8 mouse cellular contexts compared by ENCODE assay signal in genomic region chr8:104339983-104340232, GRCm38 (mm10). TPM values are rescaled to one million over a fixed set of nuclear protein-coding genes. Genes with fewer than 3 reads are reported as not detected.
DNase-seq lines count a peak whose midpoint lies in the region; ATAC-seq and TF ChIP-seq lines count a peak whose summit lies in the region.

No protein-coding gene starts in this region.

- peak; percentile 17 for DNase-seq in lung, adult 2 months
- DNase-seq in lung, postnatal 4 days = no peak
- no peak for DNase-seq in embryonic facial prominence, embryonic 14.5 days (ENCODE audit: low spot score)
- DNase-seq in intestine, embryonic 14.5 days (ENCODE audit: low spot score) = no peak
- DNase-seq in adrenal gland, adult (ENCODE audit: inconsistent age in 2 of 2, low spot score in 1 of 2) = no peak
- no peak for DNase-seq in layer of hippocampus, adult 11-12 months (ENCODE audit: low spot score)
- DNase-seq in right cerebral cortex, adult 2 months (ENCODE audit: low spot score in 2 of 2) = no peak

- H3K4me3 ChIP-seq in lung, adult 2 months (replicated peaks; ENCODE audit: extremely low read depth, low read depth, low read length) = peak overlapping the region; percentile 64
- peak overlapping the region; percentile 65 for H3K4me3 ChIP-seq in embryonic facial prominence, embryonic 14.5 days (ENCODE audit: low read depth, low read length)
- peak overlapping the region; percentile 73 for H3K4me3 ChIP-seq in intestine, embryonic 14.5 days (ENCODE audit: low read depth, low read length)
- peak overlapping the region; percentile 68 for H3K4me3 ChIP-seq in myocyte

- TF ChIP-seq CTCF in lung, adult 2 months (IDR thresholded peaks at IDR 0.05; ENCODE audit: insufficient read depth, low read length) = no peak

- H3K4me2 ChIP-seq in embryonic facial prominence, embryonic 14.5 days (ENCODE audit: low read depth, low read length) = peak overlapping the region; percentile 84
- H3K4me2 ChIP-seq in intestine, embryonic 14.5 days (ENCODE audit: low read length) = peak overlapping the region; percentile 66
- peak overlapping the region; percentile 89 for H3K4me2 ChIP-seq in myocyte (ENCODE audit: low read depth)

- H3ac ChIP-seq in myocyte (ENCODE audit: control insufficient read depth, insufficient read length) = peak overlapping the region; percentile 28

- H3K4me1 ChIP-seq in lung, adult 2 months (ENCODE audit: control insufficient read depth, insufficient read depth, low read length) = no peaks in the 10 kb centered on the region; the same call in none of the 2 replicates
- H3K4me1 ChIP-seq in embryonic facial prominence, embryonic 14.5 days (ENCODE audit: control insufficient read depth, insufficient read depth, low read length) = peaks cover 11% of the 10 kb centered on the region; the same call in 1 of the 2 replicates
- H3K4me1 ChIP-seq in intestine, embryonic 14.5 days (replicated peaks; ENCODE audit: control insufficient read depth, insufficient read depth, low read length) = peaks cover 19% of the 10 kb centered on the region

- WGBS in lung, adult 2 months = 1% methylated on average over 6 of the region's 6 CpGs
- WGBS in embryonic facial prominence, embryonic 14.5 days = 5% methylated on average over 6 of the region's 6 CpGs
- 0% methylated on average over 6 of the region's 6 CpGs for WGBS in intestine, embryonic 14.5 days

- 0 out of 2 replicates have a peak, but pooled peaks cover 8% of the 10 kb centered on the region for H3K36me3 ChIP-seq in embryonic facial prominence, embryonic 14.5 days (ENCODE audit: control insufficient read depth, insufficient read depth, low read length)
- peaks cover 19% of the 10 kb centered on the region for H3K36me3 ChIP-seq in intestine, embryonic 14.5 days (ENCODE audit: control insufficient read depth, insufficient read depth, low read length)
- no peaks in the 10 kb centered on the region for H3K36me3 ChIP-seq in myocyte (ENCODE audit: control insufficient read depth, insufficient read depth)

- peak overlapping the region; percentile 93 for H3K9ac ChIP-seq in embryonic facial prominence, embryonic 14.5 days (ENCODE audit: low read depth, low read length)
- peak overlapping the region; percentile 92 for H3K9ac ChIP-seq in intestine, embryonic 14.5 days (ENCODE audit: low read length)

- no peaks in the 10 kb centered on the region for H3K27me3 ChIP-seq in embryonic facial prominence, embryonic 14.5 days (replicated peaks; ENCODE audit: control insufficient read depth, insufficient read depth, low read length)
- no peaks in the 10 kb centered on the region for H3K27me3 ChIP-seq in intestine, embryonic 14.5 days (replicated peaks; ENCODE audit: control insufficient read depth, insufficient read depth, low read length)
- no peaks in the 10 kb centered on the region for H3K27me3 ChIP-seq in myocyte (ENCODE audit: control insufficient read depth, insufficient read depth, insufficient read length)

- ATAC-seq in embryonic facial prominence, embryonic 14.5 days (ENCODE audit: low read depth) = no peak; the same call in 1 of the 2 replicates
- no peak for ATAC-seq in intestine, embryonic 14.5 days (replicated peaks; ENCODE audit: low FRiP score, low TSS enrichment, low read depth)

- no peak for TF ChIP-seq POLR2A in lung, adult 2 months (IDR thresholded peaks at IDR 0.05; ENCODE audit: borderline replicate concordance, extremely low read depth, low read depth, low read length)
- TF ChIP-seq POLR2A in myocyte (IDR thresholded peaks at IDR 0.05; ENCODE audit: insufficient read length, low read depth) = no peak

- H3K9me3 ChIP-seq in embryonic facial prominence, embryonic 14.5 days (ENCODE audit: control insufficient read depth, low read length) = no peaks in the 10 kb centered on the region
- no peaks in the 10 kb centered on the region for H3K9me3 ChIP-seq in intestine, embryonic 14.5 days (ENCODE audit: control insufficient read depth, low read length)

- H3K79me2 ChIP-seq in myocyte (ENCODE audit: control insufficient read depth, insufficient read depth) = no peaks in the 10 kb centered on the region

- peak overlapping the region; percentile 89 for H3K27ac ChIP-seq in embryonic facial prominence, embryonic 14.5 days (replicated peaks; ENCODE audit: low read depth, low read length)
- H3K27ac ChIP-seq in intestine, embryonic 14.5 days (ENCODE audit: low read depth) = peak overlapping the region; percentile 91; the same call in 1 of the 2 replicates

TF ChIP-seq in myocyte, 11 proteins besides CTCF, POLR2A, EP300 and RAD21:
- no peak for TF ChIP-seq REST (IDR thresholded peaks at IDR 0.05; ENCODE audit: insufficient read depth, insufficient read length)

RNA-seq across cellular contexts. Expression of gene Cmtm3, which starts 0.7 kb away (rescaled TPM):
- polyA plus RNA-seq in lung, adult 2 months (2012; rRNA removed) = 154 and 173 TPM in 2 replicates
- 168 and 189 TPM in 2 replicates for polyA plus RNA-seq in embryonic facial prominence, embryonic 14.5 days (2014; fragmentation: Nextera tagmentation; extraction: Ambion mirVana)
- polyA plus RNA-seq in intestine, embryonic 14.5 days (2014; fragmentation: Nextera tagmentation; extraction: Ambion mirVana) = 155 and 171 TPM in 2 replicates
- 28.6 TPM for polyA plus RNA-seq in myocyte (2012; fragmentation: generic; extraction: Trizol)

RNA-seq across cellular contexts. Expression of gene Cmtm2b, which starts 17.9 kb away (rescaled TPM):
- polyA plus RNA-seq in lung, adult 2 months (2012; rRNA removed) = not detected in 2 replicates
- polyA plus RNA-seq in embryonic facial prominence, embryonic 14.5 days (2014; fragmentation: Nextera tagmentation; extraction: Ambion mirVana) = not detected in 2 replicates
- polyA plus RNA-seq in intestine, embryonic 14.5 days (2014; fragmentation: Nextera tagmentation; extraction: Ambion mirVana) = not detected in 2 replicates
- not detected for polyA plus RNA-seq in myocyte (2012; fragmentation: generic; extraction: Trizol)

RNA-seq across cellular contexts. Expression of gene Gm11020, which starts 18.5 kb away (rescaled TPM):
- not detected in 2 replicates for polyA plus RNA-seq in lung, adult 2 months (2012; rRNA removed)
- not detected in 2 replicates for polyA plus RNA-seq in embryonic facial prominence, embryonic 14.5 days (2014; fragmentation: Nextera tagmentation; extraction: Ambion mirVana)
- not detected in 2 replicates for polyA plus RNA-seq in intestine, embryonic 14.5 days (2014; fragmentation: Nextera tagmentation; extraction: Ambion mirVana)
- not detected for polyA plus RNA-seq in myocyte (2012; fragmentation: generic; extraction: Trizol)

RNA-seq across cellular contexts. Expression of gene Cmtm1, which starts 30.0 kb away (rescaled TPM):
- not detected in 2 replicates for polyA plus RNA-seq in lung, adult 2 months (2012; rRNA removed)
- polyA plus RNA-seq in embryonic facial prominence, embryonic 14.5 days (2014; fragmentation: Nextera tagmentation; extraction: Ambion mirVana) = not detected in 2 replicates
- polyA plus RNA-seq in intestine, embryonic 14.5 days (2014; fragmentation: Nextera tagmentation; extraction: Ambion mirVana) = not detected in 2 replicates
- polyA plus RNA-seq in myocyte (2012; fragmentation: generic; extraction: Trizol) = not detected

RNA-seq across cellular contexts. Expression of gene Gm45711, which starts 30.0 kb away (rescaled TPM):
- not detected in 2 replicates for polyA plus RNA-seq in lung, adult 2 months (2012; rRNA removed)
- polyA plus RNA-seq in embryonic facial prominence, embryonic 14.5 days (2014; fragmentation: Nextera tagmentation; extraction: Ambion mirVana) = not detected in 2 replicates
- polyA plus RNA-seq in intestine, embryonic 14.5 days (2014; fragmentation: Nextera tagmentation; extraction: Ambion mirVana) = not detected in 2 replicates
- polyA plus RNA-seq in myocyte (2012; fragmentation: generic; extraction: Trizol) = not detected
